Mouse (Mus musculus): ENCODE measurements around the gene Itgb3bp. TPM values are rescaled to one million over a fixed set of nuclear protein-coding genes. Genes with fewer than 3 reads are reported as not detected.

Itgb3bp gene
- polyA plus RNA-seq, 1 experiment from 2014 or later, result 36.0 TPM

DNA sequence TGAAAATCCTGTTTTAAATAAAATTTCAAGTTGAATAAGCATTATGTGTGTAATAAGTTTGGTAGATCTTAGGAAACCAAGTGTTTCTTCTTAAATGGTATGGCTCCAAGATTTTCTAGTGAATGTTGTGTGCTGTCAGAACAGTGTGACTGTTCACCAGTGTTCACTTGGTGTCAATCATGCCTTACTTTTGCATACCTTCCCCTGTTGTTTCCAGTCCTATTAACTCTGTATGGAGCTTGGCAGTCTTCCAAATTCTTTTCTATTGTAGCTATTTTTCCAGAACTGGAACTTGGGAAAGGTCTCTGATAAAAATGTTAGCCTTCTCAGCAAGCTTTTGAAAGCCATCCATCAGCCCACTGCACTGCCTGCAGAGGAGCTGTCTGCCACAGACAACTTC, 47.2 kb downstream of the Itgb3bp start:
- Histone ChIP-seq H3K4me1 (ENCODE audit: control insufficient read depth in 2 of 2, insufficient read depth in 2 of 2, low read length in 2 of 2) (peaks cover 0 to 7% of the 10 kb centered on the region in 2 experiments; a peak in 2 of 4 replicates), H3K36me3 (ENCODE audit: control insufficient read depth, insufficient read depth, low read length) (no peaks in the 10 kb centered on the region), H3K9me3 (ENCODE audit: control insufficient read depth, low read length) (no peaks in the 10 kb centered on the region), H3K27ac (replicated peaks in 1 of 2; ENCODE audit: control insufficient read depth in 1 of 2, insufficient read depth in 1 of 2, low read depth in 2 of 2, low read length in 2 of 2) (peak overlapping the region; percentile 45 to 47; a peak in 3 of 4 replicates), H3K9ac (ENCODE audit: low read length) (no peak overlapping the region), H3K27me3 (ENCODE audit: control insufficient read depth, insufficient read depth, low read length) (no peaks in the 10 kb centered on the region), H3K4me3 (ENCODE audit: control insufficient read depth in 1 of 2, insufficient read depth in 1 of 2, low read depth in 1 of 2, low read length in 2 of 2) (no peak overlapping the region), H3K4me2 (ENCODE audit: low read length) (peak overlapping the region; percentile 27)
- ATAC-seq (ENCODE audit: insufficient number of reproducible peaks, insufficient read depth, low FRiP score, low read depth), result no peak

DNA sequence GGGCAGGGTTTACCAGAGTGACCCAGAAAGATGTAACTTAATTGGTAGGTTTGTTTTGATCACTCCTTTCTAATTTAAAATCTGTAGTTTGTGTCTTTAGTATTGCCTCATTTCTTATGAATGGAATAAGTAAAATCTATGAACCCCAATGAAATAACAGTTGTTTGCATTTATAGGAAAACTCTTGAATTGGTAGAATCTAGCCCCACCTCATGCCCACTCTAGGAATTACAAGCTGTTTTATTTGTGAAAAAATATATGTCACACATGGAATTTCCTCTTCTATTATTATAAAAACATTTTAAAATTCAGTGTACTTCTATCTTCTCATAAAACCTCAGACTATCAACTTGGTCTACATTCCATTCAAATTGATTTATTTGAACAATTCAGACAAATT, 47.7 kb downstream of the Itgb3bp start:
- H3K4me3 ChIP-seq (ENCODE audit: control insufficient read depth in 1 of 2, insufficient read depth in 1 of 2, low read depth in 1 of 2, low read length in 2 of 2), result no peak overlapping the region
- H3K27me3 ChIP-seq (ENCODE audit: control insufficient read depth, insufficient read depth, low read length), result no peaks in the 10 kb centered on the region
- no peak for ATAC-seq (ENCODE audit: insufficient number of reproducible peaks, insufficient read depth, low FRiP score, low read depth)
- H3K4me2 ChIP-seq (ENCODE audit: low read length), result no peak overlapping the region
- no peak overlapping the region for H3K9ac ChIP-seq (ENCODE audit: low read length)
- H3K36me3 ChIP-seq (ENCODE audit: control insufficient read depth, insufficient read depth, low read length), result no peaks in the 10 kb centered on the region
- H3K9me3 ChIP-seq (ENCODE audit: control insufficient read depth, low read length), result no peaks in the 10 kb centered on the region
- H3K4me1 ChIP-seq (ENCODE audit: control insufficient read depth in 2 of 2, insufficient read depth in 2 of 2, low read length in 2 of 2), result peaks cover 0 to 7% of the 10 kb centered on the region in 2 experiments; a peak in 2 of 4 replicates
- H3K27ac ChIP-seq (replicated peaks in 1 of 2; ENCODE audit: control insufficient read depth in 1 of 2, insufficient read depth in 1 of 2, low read depth in 2 of 2, low read length in 2 of 2), result no peak overlapping the region

DNA sequence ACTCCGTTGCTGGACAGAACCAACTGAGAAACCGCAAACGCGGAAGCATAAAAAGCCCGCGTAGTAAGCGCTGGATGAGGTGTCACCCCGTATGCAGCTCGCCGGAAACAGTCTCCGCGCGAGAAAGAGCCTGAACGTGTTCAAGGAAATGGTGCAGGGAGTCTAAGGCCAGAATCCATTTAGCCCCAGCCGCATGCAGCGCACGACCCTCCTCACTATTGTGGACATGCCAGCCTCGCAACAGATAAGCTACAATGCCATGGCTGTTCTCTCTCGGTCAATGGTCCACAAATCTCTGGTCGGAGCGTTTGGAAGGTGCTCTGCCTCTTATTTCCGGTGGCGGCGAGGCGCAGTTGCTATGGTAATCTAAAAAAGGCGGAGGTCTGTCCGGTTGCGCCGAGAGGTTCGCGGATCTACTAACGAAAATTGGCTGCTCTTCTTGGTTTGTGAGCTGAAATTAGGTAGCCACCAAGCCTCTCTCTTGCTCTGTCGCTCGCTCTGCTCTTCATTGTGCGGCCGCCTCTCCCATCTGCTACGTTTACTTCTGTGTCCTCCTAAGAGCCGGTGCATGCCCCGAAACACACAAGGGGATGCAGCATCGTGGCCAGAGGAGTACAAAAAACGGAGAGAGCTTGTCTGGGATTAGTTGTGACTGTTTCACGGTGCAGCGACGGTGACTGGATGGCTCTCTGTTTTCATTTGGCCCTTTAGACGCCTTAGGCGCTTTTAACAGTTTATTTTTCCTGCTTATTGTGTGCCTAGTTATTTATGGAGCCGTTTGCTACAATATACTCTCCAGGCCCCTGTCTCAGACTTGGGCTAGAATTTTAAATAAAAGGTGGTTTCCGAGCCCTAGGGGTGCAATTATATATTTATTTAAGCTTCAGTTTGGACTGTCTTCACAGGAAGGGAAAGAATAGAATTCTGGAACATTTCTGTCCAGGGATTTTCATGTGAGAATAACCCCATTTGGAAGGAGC, 100.2 kb downstream of the Itgb3bp start, which contains the start of gene Efcab7:
TSS of gene Efcab7 (plus strand) at position 105 of the 980 bp plus-strand sequence.
- H3K27ac ChIP-seq (replicated peaks in 1 of 2; ENCODE audit: control insufficient read depth in 1 of 2, insufficient read depth in 1 of 2, low read depth in 2 of 2, low read length in 2 of 2), result peak within 1 kb of the TSS; percentile 45 to 86; a peak in 3 of 4 replicates
- ATAC-seq (ENCODE audit: insufficient number of reproducible peaks, insufficient read depth, low FRiP score, low read depth), result peak; percentile 61
- H3K9ac ChIP-seq (ENCODE audit: low read length), result peak within 1 kb of the TSS; percentile 85
- H3K36me3 ChIP-seq (ENCODE audit: control insufficient read depth, insufficient read depth, low read length), result no peaks in the 10 kb centered on the region
- under 1% methylated on average over 48 of the region's 48 CpGs for WGBS
- peak within 1 kb of the TSS; percentile 84 to 96 for H3K4me3 ChIP-seq (ENCODE audit: control insufficient read depth in 1 of 2, insufficient read depth in 1 of 2, low read depth in 1 of 2, low read length in 2 of 2)
- no peaks in the 10 kb centered on the region for H3K9me3 ChIP-seq (ENCODE audit: control insufficient read depth, low read length)
- no peaks in the 10 kb centered on the region for H3K27me3 ChIP-seq (ENCODE audit: control insufficient read depth, insufficient read depth, low read length)
- H3K4me2 ChIP-seq (ENCODE audit: low read length), result peak within 1 kb of the TSS; percentile 84
- H3K4me1 ChIP-seq (ENCODE audit: control insufficient read depth in 2 of 2, insufficient read depth in 2 of 2, low read length in 2 of 2), result peaks cover 0 to 9% of the 10 kb centered on the region in 2 experiments; a peak in 2 of 4 replicates

DNA sequence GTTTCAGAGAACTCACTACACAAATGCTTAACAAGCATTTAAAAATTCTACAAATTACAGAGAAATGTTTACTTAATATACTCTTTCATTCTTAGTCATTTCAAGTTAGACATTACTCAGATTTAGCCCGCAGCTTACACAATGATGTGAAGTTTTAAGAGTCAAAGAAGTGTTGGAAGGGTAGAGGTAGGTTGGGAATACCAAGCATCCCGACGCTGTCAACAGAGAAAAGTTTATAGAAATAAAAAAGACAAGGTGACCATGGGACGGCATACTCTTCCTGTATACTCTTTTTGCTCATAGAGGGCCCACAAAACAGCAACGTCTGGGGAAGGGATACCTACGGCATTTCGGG, 100.9 kb downstream of the Itgb3bp start:
- ATAC-seq (ENCODE audit: insufficient number of reproducible peaks, insufficient read depth, low FRiP score, low read depth), result no peak
- H3K27ac ChIP-seq (replicated peaks in 1 of 2; ENCODE audit: control insufficient read depth in 1 of 2, insufficient read depth in 1 of 2, low read depth in 2 of 2, low read length in 2 of 2), result peak overlapping the region; percentile 25 to 45; a peak in 3 of 4 replicates

DNA sequence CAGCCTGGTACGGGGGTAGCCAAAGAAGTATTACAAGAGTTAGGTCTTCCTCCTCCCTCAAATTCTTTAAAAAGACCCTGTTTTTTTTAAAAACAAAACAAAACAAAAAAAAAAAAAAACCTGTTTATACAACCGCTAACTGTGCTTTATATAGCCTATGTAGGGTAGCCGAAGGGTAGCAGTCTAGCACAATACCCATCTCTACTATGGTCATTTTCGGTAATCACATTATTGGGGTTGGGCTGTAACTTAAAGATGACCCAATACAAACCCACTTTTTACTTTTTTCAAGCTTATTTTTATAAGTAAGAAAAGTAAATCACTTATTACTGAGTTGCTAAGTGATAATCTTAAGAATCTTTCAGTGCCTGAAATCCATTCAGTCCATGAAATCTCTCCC, 101.3 kb downstream of the Itgb3bp start:
- Histone ChIP-seq H3K4me3 (ENCODE audit: control insufficient read depth in 1 of 2, insufficient read depth in 1 of 2, low read depth in 1 of 2, low read length in 2 of 2) (peak overlapping the region in 1 of 2 experiments; percentile 84; a peak in 2 of 4 replicates), H3K27me3 (ENCODE audit: control insufficient read depth, insufficient read depth, low read length) (no peaks in the 10 kb centered on the region), H3K4me1 (ENCODE audit: control insufficient read depth in 2 of 2, insufficient read depth in 2 of 2, low read length in 2 of 2) (peaks cover 0 to 9% of the 10 kb centered on the region in 2 experiments; a peak in 2 of 4 replicates), H3K36me3 (ENCODE audit: control insufficient read depth, insufficient read depth, low read length) (no peaks in the 10 kb centered on the region), H3K27ac (replicated peaks in 1 of 2; ENCODE audit: control insufficient read depth in 1 of 2, insufficient read depth in 1 of 2, low read depth in 2 of 2, low read length in 2 of 2) (no peak overlapping the region), H3K9me3 (ENCODE audit: control insufficient read depth, low read length) (no peaks in the 10 kb centered on the region), H3K4me2 (ENCODE audit: low read length) (peak overlapping the region; percentile 84), H3K9ac (ENCODE audit: low read length) (peak overlapping the region; percentile 85)
- WGBS, result 51% methylated on average over 4 of the region's 4 CpGs
- no peak for ATAC-seq (ENCODE audit: insufficient number of reproducible peaks, insufficient read depth, low FRiP score, low read depth)

More for the DNA sequence above, 100.9 kb downstream of the Itgb3bp start:
- Histone ChIP-seq H3K4me2 (ENCODE audit: low read length) (peak overlapping the region; percentile 84), H3K4me3 (ENCODE audit: control insufficient read depth in 1 of 2, insufficient read depth in 1 of 2, low read depth in 1 of 2, low read length in 2 of 2) (peak overlapping the region; percentile 84 to 96), H3K9me3 (ENCODE audit: control insufficient read depth, low read length) (no peaks in the 10 kb centered on the region), H3K27me3 (ENCODE audit: control insufficient read depth, insufficient read depth, low read length) (no peaks in the 10 kb centered on the region), H3K36me3 (ENCODE audit: control insufficient read depth, insufficient read depth, low read length) (no peaks in the 10 kb centered on the region), H3K9ac (ENCODE audit: low read length) (peak overlapping the region; percentile 85), H3K4me1 (ENCODE audit: control insufficient read depth in 2 of 2, insufficient read depth in 2 of 2, low read length in 2 of 2) (peaks cover 0 to 9% of the 10 kb centered on the region in 2 experiments; a peak in 2 of 4 replicates)
- WGBS, result 0% methylated on average over 7 of the region's 7 CpGs

DNA sequence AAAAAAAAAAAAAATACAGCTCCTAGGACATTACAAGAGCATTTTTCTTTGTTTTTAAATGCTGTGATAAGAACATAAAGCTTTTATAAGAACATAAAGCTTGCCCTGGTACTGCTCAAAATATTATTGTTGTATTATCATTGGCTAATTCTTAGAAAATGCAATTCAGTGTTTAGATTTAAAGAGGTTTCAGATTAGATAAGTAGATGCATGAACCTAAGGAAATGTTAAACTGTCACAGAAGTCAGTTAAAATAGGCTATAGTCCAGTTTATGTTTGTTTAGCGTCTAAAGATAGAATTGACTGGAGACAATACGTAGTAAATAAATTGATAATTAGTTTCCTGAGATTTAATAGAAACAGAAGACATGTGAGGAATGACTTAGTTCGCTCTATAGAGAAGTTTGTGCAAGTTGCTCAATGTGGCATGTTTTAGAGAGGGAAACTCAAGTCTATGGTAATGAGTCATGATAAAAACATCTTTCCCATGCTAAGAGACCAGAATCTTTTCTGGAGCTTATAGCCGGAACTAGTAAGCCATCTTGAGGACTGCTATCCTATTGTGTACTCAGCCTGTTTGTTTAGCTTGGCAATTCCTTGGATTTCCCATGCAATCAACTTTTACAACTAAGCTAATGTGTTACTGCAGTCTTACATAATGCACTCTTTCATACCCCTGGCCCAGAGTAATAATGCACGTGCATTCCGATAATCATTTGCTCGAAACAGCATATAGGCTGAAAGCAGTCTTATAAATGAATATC, 112.7 kb downstream of the Itgb3bp start:
- no peak for ATAC-seq (ENCODE audit: insufficient number of reproducible peaks, insufficient read depth, low FRiP score, low read depth)
- Histone ChIP-seq H3K36me3 (ENCODE audit: control insufficient read depth, insufficient read depth, low read length) (no peaks in the 10 kb centered on the region), H3K27ac (replicated peaks in 1 of 2; ENCODE audit: control insufficient read depth in 1 of 2, insufficient read depth in 1 of 2, low read depth in 2 of 2, low read length in 2 of 2) (no peak overlapping the region), H3K4me2 (ENCODE audit: low read length) (no peak overlapping the region), H3K4me1 (ENCODE audit: control insufficient read depth in 2 of 2, insufficient read depth in 2 of 2, low read length in 2 of 2) (no peaks in the 10 kb centered on the region), H3K9ac (ENCODE audit: low read length) (no peak overlapping the region), H3K27me3 (ENCODE audit: control insufficient read depth, insufficient read depth, low read length) (no peaks in the 10 kb centered on the region), H3K9me3 (ENCODE audit: control insufficient read depth, low read length) (no peaks in the 10 kb centered on the region), H3K4me3 (ENCODE audit: control insufficient read depth in 1 of 2, insufficient read depth in 1 of 2, low read depth in 1 of 2, low read length in 2 of 2) (no peak overlapping the region)
- WGBS, result 75% methylated on average over 7 of the region's 7 CpGs

DNA sequence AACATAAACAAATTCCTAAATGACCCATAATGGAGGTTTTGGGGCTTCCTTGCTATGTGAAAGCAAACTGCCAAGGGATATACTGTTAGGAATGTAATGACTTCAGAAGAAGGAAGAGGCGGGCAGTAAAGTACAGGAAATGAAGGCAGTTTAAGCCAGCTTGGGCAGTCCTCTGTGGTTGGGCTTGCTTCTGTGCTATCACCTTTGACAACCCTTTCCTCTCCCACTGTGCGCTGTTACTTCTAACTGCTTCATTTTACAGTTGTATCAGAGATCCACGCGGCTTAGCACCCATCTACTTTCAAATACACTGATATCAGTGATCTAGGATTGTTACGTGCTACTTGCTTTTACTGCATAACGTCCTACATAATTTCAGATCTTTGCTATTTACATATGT, 137.2 kb downstream of the Itgb3bp start:
- Histone ChIP-seq H3K9me3 (ENCODE audit: control insufficient read depth, low read length) (no peaks in the 10 kb centered on the region), H3K4me3 (ENCODE audit: control insufficient read depth in 1 of 2, insufficient read depth in 1 of 2, low read depth in 1 of 2, low read length in 2 of 2) (no peak overlapping the region), H3K27me3 (ENCODE audit: control insufficient read depth, insufficient read depth, low read length) (no peaks in the 10 kb centered on the region), H3K4me2 (ENCODE audit: low read length) (no peak overlapping the region), H3K36me3 (ENCODE audit: control insufficient read depth, insufficient read depth, low read length) (no peaks in the 10 kb centered on the region), H3K27ac (replicated peaks in 1 of 2; ENCODE audit: control insufficient read depth in 1 of 2, insufficient read depth in 1 of 2, low read depth in 2 of 2, low read length in 2 of 2) (no peak overlapping the region), H3K9ac (ENCODE audit: low read length) (no peak overlapping the region), H3K4me1 (ENCODE audit: control insufficient read depth in 2 of 2, insufficient read depth in 2 of 2, low read length in 2 of 2) (no peaks in the 10 kb centered on the region)
- WGBS, result 87% methylated on average over 6 of the region's 6 CpGs
- no peak for ATAC-seq (ENCODE audit: insufficient number of reproducible peaks, insufficient read depth, low FRiP score, low read depth)

Data from heart, embryonic 14.5 days (tissue).